Mouse (Mus musculus): ENCODE measurements at regions not wholly inside any gene's neighbourhood (a gene's known extent, or its start where the extent isn't known, plus 50 kb on each side); places are given as distances from the start of the nearest gene placed in this dataset.

GRCm38 (mm10) chr1:112439109-112439508, 574.4 kb upstream of the Dsel start:
- no peak for TF ChIP-seq POLR2A (IDR thresholded peaks at IDR 0.05; ENCODE audit: control insufficient read depth, low read depth, low read length)
- no peak for TF ChIP-seq CTCF (IDR thresholded peaks at IDR 0.05; ENCODE audit: control insufficient read depth, insufficient read depth, insufficient replicate concordance, low read depth, low read length)
